Mouse (Mus musculus) heart, embryonic 15.5 days (tissue): ENCODE measurements around the gene Dpp6. TPM values are rescaled to one million over a fixed set of nuclear protein-coding genes. Genes with fewer than 3 reads are reported as not detected.

Source experiments
- ATAC-seq: fragments of 200-750 bp; cut with Nextera tagmentation; replicated peaks from 2 replicates; pipeline ENCODE4 v1.8.0; 2017; ENCODE audit warnings: low read depth, moderate TSS enrichment; ENCODE audit not compliant: insufficient number of reproducible peaks, insufficient read depth, low FRiP score
- H3K27ac ChIP-seq: fragments of 300-500 bp; sonication (generic); 2 replicates; pipeline ENCODE4 v1.5.1; 2015; ENCODE audit warnings: mild to moderate bottlenecking, inconsistent platforms
- H3K27me3 ChIP-seq: fragments of 300-500 bp; sonication (generic); 2 replicates; pipeline ENCODE4 v1.6.1; 2015; ENCODE audit warnings: inconsistent platforms
- H3K36me3 ChIP-seq: fragments of 300-500 bp; sonication (generic); 2 replicates; pipeline ENCODE4 v1.6.1; 2015; ENCODE audit warnings: mild to moderate bottlenecking, inconsistent platforms
- H3K4me1 ChIP-seq: fragments of 300-500 bp; sonication (generic); replicated peaks from 2 replicates; pipeline ENCODE4 v1.6.1; 2015; ENCODE audit warnings: inconsistent platforms
- H3K4me2 ChIP-seq: fragments of 300-500 bp; sonication (generic); 2 replicates; pipeline ENCODE4 v1.6.1; 2015; ENCODE audit warnings: inconsistent platforms, mild to moderate bottlenecking, moderate library complexity
- H3K4me3 ChIP-seq: fragments of 300-500 bp; sonication (generic); 2 replicates; pipeline ENCODE4 v1.5.1; 2015; ENCODE audit warnings: mild to moderate bottlenecking, inconsistent platforms
- H3K9ac ChIP-seq: fragments of 300-500 bp; sonication (generic); 2 replicates; pipeline ENCODE4 v1.6.1; 2015; ENCODE audit warnings: mild to moderate bottlenecking, inconsistent platforms
- H3K9me3 ChIP-seq: fragments of 300-500 bp; sonication (generic); replicated peaks from 2 replicates; pipeline ENCODE4 v1.6.1; 2016; ENCODE audit warnings: inconsistent platforms
- WGBS: fragments of 180-500 bp; shearing (Covaris S2); methylation state at CpG from one replicate; pipeline ENCODE4 v1.1.7; 2015; ENCODE audit warnings: mixed read lengths; 5-methylcytosine and 5-hydroxymethylcytosine counted together
- polyA plus RNA-seq: library from polyadenylated mRNA; unstranded; fragments of >200 nt; fragmentation: Nextera tagmentation; extraction: Ambion mirVana; gene quantifications from 2 replicates; pipeline ENCODE4 v1.2.1, GENCODE M21; 2015

Dpp6 gene
- polyA plus RNA-seq, 1 experiment from 2014 or later = 0.47 TPM

DNA sequence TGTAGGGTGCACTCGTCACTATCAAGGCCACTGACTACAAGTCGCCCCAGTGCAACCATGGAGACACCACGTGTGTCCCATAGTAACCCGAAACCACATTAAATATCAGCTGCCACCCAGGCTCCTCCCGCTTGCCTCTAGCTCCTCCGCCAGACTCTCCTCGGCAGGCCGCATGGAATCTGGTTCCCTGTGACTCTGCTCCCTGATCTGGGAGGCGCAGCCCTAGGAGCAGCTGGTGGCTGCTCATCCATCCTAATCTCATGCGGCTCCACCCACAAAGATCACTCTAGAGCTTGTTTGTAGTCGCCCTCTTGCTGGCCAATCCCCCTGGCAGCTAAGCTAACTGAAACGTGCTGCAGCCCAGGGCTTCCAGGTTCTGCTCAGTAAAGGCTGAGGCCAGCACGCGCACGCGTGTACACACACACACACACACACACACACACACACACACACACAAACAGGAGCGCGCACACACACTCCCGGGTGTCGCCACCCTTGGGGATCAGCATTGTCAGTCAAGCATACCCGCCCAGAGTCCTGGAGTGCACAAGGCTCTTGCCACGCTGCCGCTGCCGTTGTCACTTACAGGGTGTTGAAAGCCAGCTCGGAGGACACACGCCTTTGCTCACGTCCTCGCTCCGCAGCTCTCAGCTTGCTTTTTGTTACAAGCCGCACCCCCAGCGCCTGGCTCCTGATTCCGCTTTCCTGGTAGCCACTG is 87.5 kb downstream of the Dpp6 start:
- H3K27me3 ChIP-seq = peaks cover 27% of the 10 kb centered on the region
- peak overlapping the region; percentile 68 for H3K4me2 ChIP-seq
- H3K27ac ChIP-seq = no peak overlapping the region
- peak overlapping the region; percentile 36 for H3K4me3 ChIP-seq
- H3K4me1 ChIP-seq = peaks cover 13% of the 10 kb centered on the region
- 0 out of 2 replicates have a peak overlapping the region, but pooled peaks have one; percentile 21 for H3K9ac ChIP-seq
- peak; percentile 72 for ATAC-seq
- H3K36me3 ChIP-seq = no peaks in the 10 kb centered on the region
- WGBS = under 1% methylated on average over 32 of the region's 32 CpGs
- no peaks in the 10 kb centered on the region for H3K9me3 ChIP-seq

DNA sequence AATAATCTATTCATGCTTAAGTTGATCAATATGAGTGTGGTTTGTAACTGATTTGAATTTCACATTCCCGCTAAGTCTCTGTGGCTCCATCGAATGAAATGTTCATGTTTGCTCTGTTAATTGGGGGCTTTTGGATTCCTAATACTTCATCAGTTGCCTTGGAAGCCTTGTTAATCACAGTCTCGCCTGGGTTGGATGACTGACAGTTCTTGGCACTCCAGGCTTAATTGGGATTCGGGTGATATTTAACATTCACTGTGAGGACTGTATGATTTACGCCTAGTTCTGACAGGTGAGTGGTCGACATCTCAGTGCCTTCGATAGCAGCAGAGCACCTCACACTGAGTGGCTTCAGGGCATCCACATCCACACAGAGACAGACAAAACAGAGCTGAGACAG is 90.1 kb downstream of the Dpp6 start:
- WGBS = 78% methylated on average over 7 of the region's 7 CpGs
- H3K36me3 ChIP-seq = no peaks in the 10 kb centered on the region

DNA sequence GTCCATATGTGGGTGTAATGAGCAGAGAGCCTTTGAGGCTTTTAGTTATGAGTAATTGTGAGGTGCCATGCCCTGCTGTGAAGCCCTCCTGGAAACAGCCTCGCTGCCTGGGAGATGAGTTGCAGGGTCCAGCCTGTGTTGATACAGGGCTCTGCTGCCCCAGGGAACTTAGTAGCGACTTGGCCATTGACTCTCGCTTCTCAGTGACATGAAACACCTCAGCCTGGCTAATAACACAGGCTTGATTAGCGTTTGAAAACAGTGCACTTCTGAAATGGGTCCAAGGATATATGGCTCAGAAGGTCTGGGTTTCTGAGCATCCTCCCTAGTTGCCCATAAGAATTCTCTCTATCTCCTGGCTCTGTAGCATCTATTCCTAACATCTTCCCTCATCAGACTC is 91.6 kb downstream of the Dpp6 start:
- H3K4me1 ChIP-seq = peaks cover 13% of the 10 kb centered on the region
- no peaks in the 10 kb centered on the region for H3K36me3 ChIP-seq
- H3K4me3 ChIP-seq = no peak overlapping the region
- H3K9ac ChIP-seq = no peak overlapping the region
- H3K27me3 ChIP-seq = peaks cover 19% of the 10 kb centered on the region
- H3K9me3 ChIP-seq = no peaks in the 10 kb centered on the region
- H3K4me2 ChIP-seq = no peak overlapping the region
- 59% methylated on average over 4 of the region's 4 CpGs for WGBS
- no peak overlapping the region for H3K27ac ChIP-seq
- ATAC-seq = no peak

More for the DNA sequence above, 90.1 kb downstream of the Dpp6 start:
- no peak overlapping the region for H3K27ac ChIP-seq
- no peaks in the 10 kb centered on the region for H3K9me3 ChIP-seq
- peaks cover 27% of the 10 kb centered on the region for H3K27me3 ChIP-seq
- no peak overlapping the region for H3K4me2 ChIP-seq
- ATAC-seq = no peak
- H3K4me1 ChIP-seq = peaks cover 13% of the 10 kb centered on the region
- no peak overlapping the region for H3K4me3 ChIP-seq
- no peak overlapping the region for H3K9ac ChIP-seq

- Histone ChIP-seq H3K27ac (no peak overlapping the region), H3K27me3 (peaks cover 18% of the 10 kb centered on the region), H3K4me3 (no peak overlapping the region), H3K9me3 (no peaks in the 10 kb centered on the region), H3K36me3 (no peaks in the 10 kb centered on the region), H3K9ac (no peak overlapping the region), H3K4me2 (no peak overlapping the region), H3K4me1 (no peaks in the 10 kb centered on the region)
- ATAC-seq = no peak
Measured at GRCm38 (mm10) chr5:26910353-26910752, 93.3 kb downstream of the Dpp6 start.

- no peak overlapping the region for H3K9ac ChIP-seq
- 68% methylated on average over 3 of the region's 3 CpGs for WGBS
- H3K27ac ChIP-seq = no peak overlapping the region
- no peaks in the 10 kb centered on the region for H3K9me3 ChIP-seq
- no peak overlapping the region for H3K4me2 ChIP-seq
- no peak for ATAC-seq
- no peak overlapping the region for H3K4me3 ChIP-seq
- no peaks in the 10 kb centered on the region for H3K36me3 ChIP-seq
- H3K27me3 ChIP-seq = peaks cover 4% of the 10 kb centered on the region; the same call in 1 of the 2 replicates
- H3K4me1 ChIP-seq = no peaks in the 10 kb centered on the region
Measured at GRCm38 (mm10) chr5:26911965-26912364, 95.0 kb downstream of the Dpp6 start.

GRCm38 (mm10) chr5:26918763-26919162 is 101.8 kb downstream of the Dpp6 start:
- no peak overlapping the region for H3K4me2 ChIP-seq
- ATAC-seq = no peak
- 70% methylated on average over 3 of the region's 3 CpGs for WGBS

DNA sequence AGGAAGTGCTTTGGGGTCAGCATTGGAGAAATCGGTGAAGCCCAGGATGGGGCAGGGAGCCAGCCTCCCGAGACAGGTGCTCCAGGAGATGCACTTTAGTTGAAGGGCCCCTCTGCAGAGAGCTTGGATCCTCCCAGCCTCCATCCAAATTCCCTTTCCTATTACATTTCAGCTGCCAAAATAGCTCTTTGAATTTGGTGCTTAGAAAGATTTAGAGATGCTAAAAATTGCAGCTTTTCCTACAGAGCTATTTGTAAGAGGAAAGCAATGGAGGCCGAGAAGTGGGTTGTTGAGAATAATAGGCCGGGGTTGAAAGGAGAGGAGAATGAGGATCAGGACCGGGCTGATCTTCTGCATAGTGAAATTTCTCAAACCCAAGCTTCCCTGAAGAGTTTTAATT is 107.5 kb downstream of the Dpp6 start:
- no peaks in the 10 kb centered on the region for H3K9me3 ChIP-seq
- no peaks in the 10 kb centered on the region for H3K4me1 ChIP-seq
- no peak overlapping the region for H3K4me3 ChIP-seq
- no peak for ATAC-seq
- no peak overlapping the region for H3K9ac ChIP-seq
- WGBS = 84% methylated on average over 5 of the region's 5 CpGs
- H3K4me2 ChIP-seq = no peak overlapping the region
- no peaks in the 10 kb centered on the region for H3K27me3 ChIP-seq
- H3K27ac ChIP-seq = no peak overlapping the region
- H3K36me3 ChIP-seq = no peaks in the 10 kb centered on the region

More at GRCm38 (mm10) chr5:26918763-26919162, 101.8 kb downstream of the Dpp6 start:
- Histone ChIP-seq H3K4me1 (no peaks in the 10 kb centered on the region), H3K4me3 (no peak overlapping the region), H3K9me3 (no peaks in the 10 kb centered on the region), H3K27me3 (no peaks in the 10 kb centered on the region), H3K27ac (no peak overlapping the region), H3K36me3 (no peaks in the 10 kb centered on the region), H3K9ac (no peak overlapping the region)

GRCm38 (mm10) chr5:26932413-26933122 is 115.6 kb downstream of the Dpp6 start:
- Histone ChIP-seq H3K27me3 (no peaks in the 10 kb centered on the region), H3K9me3 (no peaks in the 10 kb centered on the region), H3K27ac (no peak overlapping the region), H3K4me2 (no peak overlapping the region), H3K4me3 (no peak overlapping the region), H3K4me1 (no peaks in the 10 kb centered on the region), H3K9ac (no peak overlapping the region), H3K36me3 (no peaks in the 10 kb centered on the region)
- no peak for ATAC-seq
- WGBS = 33% methylated on average over 3 of the region's 3 CpGs

DNA sequence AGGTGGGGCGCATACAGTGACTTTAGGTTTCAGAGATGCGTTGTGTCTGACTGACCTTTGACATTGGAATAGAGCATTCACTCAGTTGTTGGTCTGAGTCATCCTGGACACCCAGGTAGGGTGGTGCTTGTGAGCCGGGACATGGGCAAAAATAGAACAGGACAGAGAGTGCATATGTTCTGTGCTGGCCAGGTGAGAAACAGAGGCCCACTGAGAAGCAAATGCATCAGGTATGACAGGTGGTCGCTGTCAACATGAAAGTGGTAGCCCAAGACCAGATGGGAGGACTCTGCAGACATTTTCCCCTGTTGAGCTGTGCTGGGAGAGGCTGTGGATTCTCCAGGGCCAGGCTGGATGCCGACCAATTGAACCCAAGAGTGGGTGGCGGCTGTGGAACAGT is 117.9 kb downstream of the Dpp6 start:
- Histone ChIP-seq H3K4me2 (no peak overlapping the region), H3K9ac (no peak overlapping the region), H3K4me1 (no peaks in the 10 kb centered on the region), H3K27me3 (no peaks in the 10 kb centered on the region), H3K36me3 (no peaks in the 10 kb centered on the region), H3K27ac (no peak overlapping the region), H3K9me3 (no peaks in the 10 kb centered on the region), H3K4me3 (no peak overlapping the region)
- WGBS = 70% methylated on average over 6 of the region's 6 CpGs
- no peak for ATAC-seq

DNA sequence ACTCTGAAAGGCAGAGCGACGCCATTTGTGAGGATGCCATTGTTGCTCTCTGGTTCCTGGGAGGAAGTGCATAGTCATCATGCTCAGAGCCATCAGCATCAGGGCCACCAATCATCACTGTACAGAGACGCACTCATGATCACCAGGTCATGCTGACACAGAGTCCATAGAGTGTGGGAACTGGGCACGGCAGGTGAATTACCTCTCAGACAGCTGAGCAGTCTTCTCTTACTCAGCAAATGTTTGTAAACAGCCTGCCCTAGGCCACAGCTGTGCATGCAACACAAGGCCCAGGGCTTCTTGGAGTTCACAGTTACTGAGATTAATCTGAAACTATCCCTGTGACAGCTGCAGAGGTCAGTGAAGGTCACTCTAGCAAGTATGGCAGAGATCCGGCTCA is 124.5 kb downstream of the Dpp6 start:
- 76% methylated on average over 5 of the region's 5 CpGs for WGBS
- Histone ChIP-seq H3K4me3 (no peak overlapping the region), H3K4me2 (no peak overlapping the region), H3K36me3 (no peaks in the 10 kb centered on the region), H3K27ac (no peak overlapping the region), H3K9ac (no peak overlapping the region), H3K27me3 (no peaks in the 10 kb centered on the region), H3K9me3 (no peaks in the 10 kb centered on the region), H3K4me1 (no peaks in the 10 kb centered on the region)
- no peak for ATAC-seq

- H3K4me1 ChIP-seq = no peaks in the 10 kb centered on the region
- no peaks in the 10 kb centered on the region for H3K9me3 ChIP-seq
- WGBS = 49% methylated on average over 4 of the region's 4 CpGs
- H3K27ac ChIP-seq = no peak overlapping the region
- ATAC-seq = no peak
- H3K27me3 ChIP-seq = no peaks in the 10 kb centered on the region
- H3K36me3 ChIP-seq = no peaks in the 10 kb centered on the region
- no peak overlapping the region for H3K4me2 ChIP-seq
- no peak overlapping the region for H3K9ac ChIP-seq
- H3K4me3 ChIP-seq = no peak overlapping the region
Measured at GRCm38 (mm10) chr5:26945169-26945920, 128.3 kb downstream of the Dpp6 start.
